Mouse (Mus musculus) gastrocnemius, postnatal 25 days (tissue): ENCODE results near the gene Slc6a21. TPM values are rescaled to one million over a fixed set of nuclear protein-coding genes. Genes with fewer than 3 reads are reported as not detected.
"Not testable (repeated sequence)": the region's sequence is repeated elsewhere in the genome, so short reads cannot be mapped to it uniquely, and the experiment has no call there.

Experiments
- DNase-seq: peaks from one replicate; pipeline ENCODE4 v3.0.0; 2022
- total RNA-seq, 2 experiments: library from RNA; stranded (reverse); gene quantifications; 1 replicate in 1 of 2; 2 replicates in 1 of 2; pipeline ENCODE4 v1.2.3; 2021

Gene Slc6a21
- total RNA-seq, 2 experiments from 2014 or later: not detected

DNA sequence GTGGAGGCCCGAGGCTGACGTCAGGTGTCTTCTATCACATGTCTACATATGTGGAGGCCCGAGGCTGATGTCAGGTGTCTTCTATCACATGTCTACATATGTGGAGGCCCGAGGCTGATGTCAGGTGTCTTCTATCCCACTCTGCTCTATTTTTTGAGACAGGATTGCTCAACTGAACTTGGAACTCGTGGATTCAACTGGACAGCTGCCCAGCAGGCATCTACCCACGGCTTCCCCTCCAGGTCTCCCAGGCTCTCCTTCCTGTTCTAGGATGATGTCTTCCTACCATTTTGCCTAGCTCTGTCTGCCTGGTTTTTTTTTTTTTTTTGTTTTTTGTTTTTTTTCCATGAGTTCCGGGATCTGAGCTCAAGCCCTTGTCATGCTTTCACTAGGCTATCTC lies 21.5 kb upstream of the Slc6a21 start:
- not testable (repeated sequence) for DNase-seq

DNA sequence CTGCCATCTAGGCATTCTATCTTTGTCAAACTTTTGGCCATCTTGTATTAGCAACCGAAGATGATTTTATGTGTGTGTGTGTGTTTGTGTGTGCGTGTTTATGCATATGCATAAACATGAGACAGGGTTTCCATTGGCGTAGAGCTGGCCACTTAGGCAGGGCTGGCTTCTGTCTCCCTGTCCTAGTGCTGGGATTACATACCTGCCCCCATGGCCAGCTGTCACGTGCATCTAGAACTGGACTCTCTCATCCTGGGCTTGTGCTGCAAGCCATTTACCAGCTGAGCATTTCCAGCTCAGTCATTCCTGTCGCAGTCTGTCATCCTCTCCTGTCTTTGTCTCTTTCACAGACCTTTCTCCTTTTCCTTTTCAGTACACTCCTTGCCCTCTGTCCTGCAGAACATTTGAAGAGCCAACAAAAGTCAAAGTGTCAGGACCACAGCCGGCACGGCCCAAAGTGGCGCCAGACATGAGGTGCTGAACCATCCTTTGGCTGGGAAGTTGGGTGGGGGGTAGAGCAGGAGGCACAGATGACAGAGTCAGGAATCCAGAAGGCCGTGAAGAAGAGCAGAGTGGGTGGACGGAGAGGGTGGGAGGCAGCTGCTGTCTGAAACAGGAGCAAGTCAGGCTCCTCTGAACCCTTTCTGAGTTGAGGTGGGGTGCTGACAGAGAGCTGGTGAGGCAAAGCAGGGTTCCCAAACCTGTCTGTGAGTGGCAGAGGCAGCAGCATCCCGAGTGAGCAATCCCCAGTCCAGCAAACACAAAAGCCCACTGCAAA lies 20.1 kb upstream of the Slc6a21 start:
- DNase-seq: no peak

DNA sequence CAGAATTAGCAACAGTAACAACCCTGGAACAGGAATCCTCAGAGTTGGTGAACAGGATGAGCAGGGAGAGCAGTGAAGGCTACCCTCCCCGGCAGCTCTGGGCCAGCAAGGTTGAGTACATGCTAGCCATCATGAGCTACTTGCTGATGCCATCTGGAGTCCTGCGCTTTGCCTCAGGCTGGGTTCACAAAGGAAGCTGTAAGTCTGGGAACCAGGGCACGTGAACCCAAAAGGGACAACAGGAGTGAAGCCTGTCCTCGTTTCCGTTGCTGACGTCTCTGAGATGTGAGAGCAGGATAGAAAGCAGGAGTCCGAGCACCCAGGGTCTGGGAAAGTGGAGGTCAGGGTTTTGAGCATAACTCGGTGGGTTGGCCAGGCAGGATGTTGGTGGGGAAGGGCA lies 18.0 kb upstream of the Slc6a21 start:
- DNase-seq: no peak

GRCm38 (mm10) chr7:45262266-45262665 lies 15.0 kb upstream of the Slc6a21 start:
- DNase-seq: no peak

GRCm38 (mm10) chr7:45263006-45263607 lies 14.2 kb upstream of the Slc6a21 start:
- no peak for DNase-seq

GRCm38 (mm10) chr7:45264348-45264747 lies 13.0 kb upstream of the Slc6a21 start:
- no peak for DNase-seq

- no peak for DNase-seq
These were observed 11.8 kb upstream of the Slc6a21 start for GRCm38 (mm10) chr7:45265518-45265917.

GRCm38 (mm10) chr7:45272786-45273412 lies 4.4 kb upstream of the Slc6a21 start:
- no peak for DNase-seq

GRCm38 (mm10) chr7:45273672-45274071 lies 3.6 kb upstream of the Slc6a21 start:
- DNase-seq: no peak

GRCm38 (mm10) chr7:45286486-45286885 lies 9.2 kb downstream of the Slc6a21 start:
- DNase-seq: no peak

GRCm38 (mm10) chr7:45296626-45297025 lies 19.3 kb downstream of the Slc6a21 start:
- peak; percentile 43 for DNase-seq

DNA sequence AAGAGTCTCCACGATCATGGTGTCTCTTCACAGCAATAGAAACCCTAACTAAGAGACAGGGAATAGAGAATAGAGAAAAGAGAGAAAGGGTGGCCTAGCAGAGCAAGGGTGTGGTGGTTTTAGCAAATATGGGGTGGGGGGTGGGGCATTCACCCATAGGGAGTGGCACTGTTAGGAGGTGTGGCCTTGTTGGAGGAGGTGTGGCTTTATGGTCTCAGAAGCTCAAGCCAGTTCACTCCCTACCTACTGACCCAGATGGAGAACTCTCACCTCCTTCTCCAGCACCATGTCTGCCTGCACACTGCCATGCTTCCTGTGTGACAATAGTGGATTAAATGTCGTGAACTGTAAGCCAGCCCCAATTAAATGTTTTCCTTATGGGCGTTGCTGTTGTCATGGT lies 20.2 kb downstream of the Slc6a21 start:
- no peak for DNase-seq

GRCm38 (mm10) chr7:45299752-45300151 lies 22.4 kb downstream of the Slc6a21 start:
- peak; percentile 35 for DNase-seq

DNA sequence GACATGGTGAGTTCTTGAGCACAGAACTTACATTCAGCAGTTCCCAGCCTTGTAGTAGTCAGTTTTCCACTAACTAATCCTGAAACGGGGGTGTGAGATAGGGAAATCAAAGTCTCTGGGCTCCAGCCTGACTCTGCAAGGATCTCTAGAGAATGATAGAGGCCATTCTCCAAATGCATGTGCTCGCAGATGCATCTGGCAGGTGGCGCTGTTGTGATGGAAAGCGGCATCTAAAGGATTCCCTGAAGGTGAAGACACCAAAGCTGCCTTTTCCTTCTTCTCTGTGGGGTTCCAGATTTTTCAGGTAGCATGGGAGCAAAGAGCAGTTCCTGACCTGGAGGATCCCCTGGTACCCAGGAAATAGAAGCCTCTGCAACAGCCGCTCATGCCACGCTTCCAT lies 23.0 kb downstream of the Slc6a21 start:
- DNase-seq: no peak

DNA sequence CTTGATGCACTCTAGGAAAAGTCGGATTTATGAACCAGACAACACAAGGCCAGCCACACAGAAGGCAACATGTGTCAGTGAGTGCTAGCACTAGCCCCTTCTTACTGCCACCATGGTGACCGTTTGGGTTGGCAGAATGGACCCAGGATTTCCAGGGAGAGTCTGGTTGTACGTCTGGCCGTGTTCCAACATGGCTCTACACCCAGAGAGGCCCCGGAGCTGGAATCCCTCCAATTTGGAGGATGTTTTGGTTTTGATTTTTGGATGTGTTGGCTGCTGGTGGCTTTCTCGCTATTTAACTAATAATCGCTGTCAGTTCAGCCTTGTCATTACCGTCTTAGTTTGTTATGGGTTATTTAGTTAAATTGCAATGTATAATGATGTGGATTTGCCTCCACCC lies 25.3 kb downstream of the Slc6a21 start:
- no peak for DNase-seq

DNA sequence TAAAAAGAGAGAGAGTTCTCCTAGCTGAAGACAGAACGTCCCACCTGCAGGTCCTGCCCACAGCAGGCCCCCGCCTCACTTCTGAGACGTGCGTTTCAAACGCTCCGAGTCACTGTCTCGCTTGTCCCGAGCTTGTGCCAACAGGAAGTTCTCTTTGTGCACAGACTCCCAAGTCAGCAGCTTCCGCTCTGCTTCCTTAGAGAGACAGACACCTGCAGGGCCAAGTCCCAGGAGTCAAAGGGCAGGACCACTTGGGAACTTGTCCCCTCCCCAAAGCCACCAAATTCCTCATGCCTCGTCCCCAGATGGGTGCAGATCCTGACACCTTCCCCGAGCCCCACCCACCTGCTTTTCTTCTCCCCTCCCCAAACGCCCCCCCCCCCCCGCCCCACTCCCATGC lies 27.6 kb downstream of the Slc6a21 start:
- no peak for DNase-seq

GRCm38 (mm10) chr7:45305275-45305674 lies 28.0 kb downstream of the Slc6a21 start:
- DNase-seq: peak; percentile 41

DNA sequence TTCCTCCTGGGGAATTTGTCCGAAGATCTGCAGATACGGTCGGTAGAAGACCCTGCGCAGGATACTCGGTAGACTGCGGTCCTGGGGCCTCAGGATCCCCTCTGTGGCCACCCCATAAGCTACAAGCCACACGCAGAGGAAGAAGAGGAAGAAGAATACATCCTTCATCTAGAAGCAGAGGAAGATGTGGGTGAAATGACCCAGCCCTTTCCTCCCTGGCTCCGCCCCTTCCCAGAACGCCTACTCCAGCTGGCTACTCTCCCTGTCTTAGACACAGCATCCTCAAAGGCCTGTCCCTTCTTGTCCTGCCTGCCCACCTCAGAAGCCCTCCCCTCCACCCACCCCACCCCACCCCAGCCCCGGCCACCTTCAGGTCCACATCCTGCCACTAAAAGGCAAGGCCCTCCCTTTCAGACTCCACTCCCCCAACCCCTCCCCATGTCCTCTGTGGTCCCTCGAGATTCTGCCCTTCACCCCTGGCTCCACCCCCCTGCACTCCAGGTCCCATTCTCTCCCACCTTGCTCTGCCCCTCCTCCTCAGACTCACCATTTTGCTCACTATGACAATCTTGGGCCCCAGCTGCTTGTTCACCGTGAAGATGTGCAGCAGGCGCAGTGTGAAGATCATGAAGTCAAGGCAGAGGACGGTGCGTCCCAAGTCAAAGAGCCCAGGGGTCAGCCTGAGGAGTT lies 31.4 kb downstream of the Slc6a21 start:
- no peak for DNase-seq

DNA sequence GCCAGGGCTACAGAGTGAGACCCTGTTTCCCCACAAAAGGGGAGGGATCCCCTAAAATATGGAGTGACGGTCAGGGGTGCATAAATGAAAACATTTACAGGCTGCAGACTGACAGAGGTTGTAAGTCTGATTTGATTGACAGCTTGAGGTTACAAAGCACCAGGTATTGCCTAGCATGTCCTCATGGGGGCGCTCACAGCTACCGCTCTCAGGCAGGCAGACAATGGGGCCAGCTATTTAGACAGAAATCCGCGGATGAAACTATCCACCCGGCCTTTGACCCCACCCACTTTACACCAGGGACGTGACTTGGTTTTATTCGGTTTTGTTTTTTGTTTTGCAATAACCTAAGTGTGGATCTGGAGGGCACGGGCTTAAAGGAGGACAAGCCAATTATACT lies 32.1 kb downstream of the Slc6a21 start:
- DNase-seq: no peak

DNA sequence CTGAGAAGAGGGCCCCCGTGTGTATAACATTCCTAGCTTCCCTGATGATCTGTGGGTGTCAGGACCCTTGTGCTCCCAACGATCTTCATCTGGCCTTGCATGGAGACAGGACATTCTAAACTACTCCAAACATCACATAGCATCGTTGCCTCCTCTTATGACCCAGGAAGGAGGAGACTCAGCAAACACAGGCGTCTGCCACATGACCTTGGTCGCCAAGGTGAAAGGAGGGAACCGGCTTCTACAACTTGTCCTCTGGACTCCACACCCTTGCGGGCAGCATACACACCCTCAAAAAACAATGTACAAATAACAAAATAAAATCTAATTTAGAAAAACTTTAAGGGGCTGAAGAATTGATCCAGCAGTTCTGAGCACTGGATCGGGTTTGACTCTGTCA lies 34.7 kb downstream of the Slc6a21 start:
- DNase-seq: no peak

DNA sequence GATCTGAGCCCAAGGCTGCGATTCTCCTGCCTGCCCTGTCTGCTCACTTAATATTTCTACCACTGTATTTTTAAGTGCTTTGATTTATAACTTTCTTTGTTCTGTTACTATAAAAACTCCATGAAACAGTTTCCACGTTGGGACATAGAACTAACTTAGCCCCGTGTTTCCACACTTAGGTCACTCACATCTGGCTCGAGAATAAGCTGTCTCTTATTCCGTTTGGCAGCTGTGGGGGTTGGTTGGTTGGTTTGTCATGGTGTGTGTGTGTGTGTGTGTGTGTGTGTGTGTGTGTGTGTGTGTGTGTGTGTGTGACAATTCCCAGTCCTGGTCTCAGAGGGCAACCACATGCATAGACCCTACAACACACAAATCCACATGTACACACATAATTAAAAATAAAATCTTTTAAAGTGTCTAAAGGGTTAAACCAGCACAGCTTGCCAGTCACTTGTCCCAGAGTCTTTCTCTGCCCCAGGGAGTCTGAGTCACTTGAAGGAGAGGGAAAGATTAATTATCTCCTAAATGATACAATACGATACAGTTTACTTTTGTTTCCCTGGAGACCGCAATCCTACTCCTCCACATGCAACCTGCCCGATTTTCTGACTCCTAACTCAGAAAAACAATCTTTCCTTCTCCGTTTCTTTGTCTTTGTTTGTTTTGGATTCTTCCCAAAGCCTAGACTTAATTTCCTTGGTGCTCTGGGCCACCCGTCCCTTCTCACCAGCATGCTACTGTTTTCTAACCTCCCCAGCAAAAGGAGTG lies 35.6 kb downstream of the Slc6a21 start:
- DNase-seq: no peak

- DNase-seq: no peak
These were observed 36.2 kb downstream of the Slc6a21 start for GRCm38 (mm10) chr7:45313495-45313894.
